Mouse (Mus musculus) ES-Bruce4 (cell line): ENCODE results near the gene Wfdc1.

Experiments used
- CTCF ChIP-seq: IDR thresholded peaks from one replicate; pipeline ENCODE4 v1.8.1; 2011; ENCODE audit warnings: low read depth, low read length
- EP300 ChIP-seq: IDR thresholded peaks from 2 replicates; pipeline ENCODE4 v1.6.1; 2011; ENCODE audit warnings: low read depth, low read length; ENCODE audit not compliant: insufficient read depth
- POLR2A ChIP-seq: IDR thresholded peaks from one replicate; pipeline ENCODE4 v1.8.1; 2011; ENCODE audit warnings: low read length; ENCODE audit not compliant: insufficient read depth

GRCm38 (mm10) chr8:119620848-119621465 lies 45.2 kb upstream of the Wfdc1 start:
- TF ChIP-seq CTCF (no peak), POLR2A (no peak), EP300 (peak; percentile 79)
